Mouse (Mus musculus): ENCODE measurements at regions not wholly inside any gene's neighbourhood (a gene's known extent, or its start where the extent isn't known, plus 50 kb on each side); places are given as distances from the start of the nearest gene placed in this dataset.

- DNase-seq: no peak
Measured at GRCm38 (mm10) chr17:4301142-4301853, 605.2 kb upstream of the Nox3 start.

DNA sequence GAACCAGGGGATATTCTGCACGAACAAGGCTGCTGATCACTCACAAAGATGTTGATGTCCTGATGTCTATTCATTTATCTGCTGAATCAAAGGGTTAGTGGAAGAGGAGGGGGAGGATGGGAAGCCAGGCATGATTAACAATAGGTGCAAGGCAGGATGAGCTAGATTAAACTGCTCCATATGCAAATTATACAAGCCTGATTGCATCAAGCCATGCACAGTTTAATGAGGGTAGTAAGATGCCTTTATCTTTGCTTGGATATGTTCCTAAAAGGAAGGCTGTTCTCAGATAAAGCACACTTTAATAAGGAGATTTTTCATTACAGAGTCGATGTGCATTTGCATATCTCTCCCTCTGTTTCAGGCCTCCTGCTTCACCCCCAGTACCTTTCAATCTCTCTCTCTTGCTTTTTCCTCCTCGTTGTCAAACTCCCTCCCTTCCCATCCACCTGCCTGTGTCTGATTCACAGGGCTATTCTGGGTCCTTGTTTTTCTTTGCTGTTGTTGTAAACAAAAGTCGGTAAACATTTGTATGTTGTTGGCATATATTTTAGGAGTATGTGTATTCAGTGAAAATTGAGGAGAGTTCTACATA, 615.8 kb upstream of the Nox3 start:
- no peak for DNase-seq

- DNase-seq: no peak
Measured at GRCm38 (mm10) chr17:4319141-4319540, 623.1 kb upstream of the Nox3 start.

DNA sequence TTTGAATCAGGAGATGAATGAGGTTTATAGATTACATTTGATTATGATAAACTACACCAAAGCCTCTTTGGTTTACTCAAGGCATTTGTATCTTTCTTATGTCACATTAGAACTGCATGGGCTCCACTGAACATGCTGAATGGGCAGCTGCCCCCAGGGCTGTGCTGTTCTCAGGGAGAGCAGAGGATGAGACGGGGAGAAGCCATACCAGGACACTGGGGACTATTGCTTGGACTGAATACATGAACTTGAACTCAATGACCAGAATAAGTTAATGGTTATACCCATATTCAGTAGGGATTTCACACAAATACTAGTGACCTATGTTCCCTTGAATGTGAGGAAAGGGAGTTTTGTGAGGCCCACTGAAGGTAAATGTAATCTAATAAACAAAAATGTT, 632.7 kb upstream of the Nox3 start:
- no peak for DNase-seq

- DNase-seq: no peak
Measured at GRCm38 (mm10) chr17:4331650-4332049, 635.6 kb upstream of the Nox3 start.

GRCm38 (mm10) chr17:4333091-4333490, 637.0 kb upstream of the Nox3 start:
- DNase-seq: no peak

DNA sequence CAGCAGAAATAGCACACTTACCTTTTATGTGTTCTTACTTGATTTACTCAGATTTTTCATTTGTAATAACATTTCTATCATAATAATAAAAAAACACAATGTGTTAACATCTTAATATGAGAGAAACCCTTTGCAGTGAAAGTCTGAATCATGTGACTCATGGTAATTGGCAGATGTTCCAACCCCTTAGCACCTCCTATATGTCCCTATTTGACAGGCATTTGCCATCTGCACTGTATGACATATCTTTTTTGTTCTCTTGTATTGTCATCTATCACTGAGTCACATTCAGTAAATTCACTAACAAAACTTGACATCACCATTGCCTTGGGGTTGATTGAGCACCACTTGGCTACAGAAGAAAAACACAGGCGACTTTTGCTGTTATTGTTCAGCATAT, 641.1 kb upstream of the Arid1b start:
- no peak for DNase-seq

DNA sequence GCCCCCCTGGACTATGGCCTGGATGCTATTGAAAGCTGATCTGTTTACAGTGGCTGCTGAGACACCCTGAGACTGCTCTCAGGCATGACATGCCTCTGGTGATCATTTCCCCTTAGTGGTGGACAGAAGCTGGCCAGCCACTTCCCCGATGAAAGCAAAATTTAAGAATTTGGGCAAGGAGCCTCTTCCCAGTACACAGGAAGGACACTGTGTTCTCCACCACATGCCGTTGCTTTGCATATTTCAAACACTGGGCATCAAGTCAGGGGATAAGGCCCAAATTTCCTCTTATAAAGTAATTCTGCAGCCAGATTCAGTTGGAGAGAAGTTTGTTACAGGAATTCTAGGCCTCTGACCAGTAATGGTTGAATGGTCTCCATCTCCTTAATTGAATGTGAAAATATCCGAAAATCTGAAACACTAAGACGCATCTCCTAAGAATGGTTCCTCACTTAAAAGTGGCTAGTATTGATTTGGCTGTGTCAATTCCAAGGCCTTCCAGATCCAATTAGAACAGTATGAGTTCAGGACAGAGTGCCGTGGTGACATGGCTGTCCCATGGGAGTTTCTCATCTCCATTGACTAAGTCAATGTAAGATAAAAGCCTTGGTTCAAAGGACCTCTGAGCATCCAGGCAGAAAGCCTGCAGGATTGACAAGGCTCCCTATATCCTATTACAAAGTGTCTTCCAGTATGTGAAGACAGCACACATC, 638.5 kb upstream of the Arid1b start:
- DNase-seq: peak; percentile 6

GRCm38 (mm10) chr17:4360413-4361320, 633.5 kb upstream of the Arid1b start:
- DNase-seq: no peak

GRCm38 (mm10) chr17:4365811-4366210, 628.3 kb upstream of the Arid1b start:
- DNase-seq: no peak

DNA sequence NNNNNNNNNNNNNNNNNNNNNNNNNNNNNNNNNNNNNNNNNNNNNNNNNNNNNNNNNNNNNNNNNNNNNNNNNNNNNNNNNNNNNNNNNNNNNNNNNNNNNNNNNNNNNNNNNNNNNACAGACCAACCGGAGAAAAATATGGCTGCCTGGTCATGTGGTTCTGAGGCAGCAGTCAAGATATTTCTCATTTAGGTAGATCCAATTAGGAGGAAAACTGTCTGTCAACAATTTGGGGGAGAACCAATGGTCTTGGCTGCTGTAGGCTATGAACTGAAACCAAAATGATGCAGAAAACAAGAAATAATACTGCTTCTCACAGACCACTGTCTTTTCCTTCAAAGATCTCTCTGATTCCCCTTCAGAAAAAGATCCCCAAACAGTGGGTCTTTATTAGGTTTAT, 613.7 kb upstream of the Arid1b start:
- DNase-seq: no peak

GRCm38 (mm10) chr17:4380873-4381272, 613.3 kb upstream of the Arid1b start:
- DNase-seq: no peak

DNA sequence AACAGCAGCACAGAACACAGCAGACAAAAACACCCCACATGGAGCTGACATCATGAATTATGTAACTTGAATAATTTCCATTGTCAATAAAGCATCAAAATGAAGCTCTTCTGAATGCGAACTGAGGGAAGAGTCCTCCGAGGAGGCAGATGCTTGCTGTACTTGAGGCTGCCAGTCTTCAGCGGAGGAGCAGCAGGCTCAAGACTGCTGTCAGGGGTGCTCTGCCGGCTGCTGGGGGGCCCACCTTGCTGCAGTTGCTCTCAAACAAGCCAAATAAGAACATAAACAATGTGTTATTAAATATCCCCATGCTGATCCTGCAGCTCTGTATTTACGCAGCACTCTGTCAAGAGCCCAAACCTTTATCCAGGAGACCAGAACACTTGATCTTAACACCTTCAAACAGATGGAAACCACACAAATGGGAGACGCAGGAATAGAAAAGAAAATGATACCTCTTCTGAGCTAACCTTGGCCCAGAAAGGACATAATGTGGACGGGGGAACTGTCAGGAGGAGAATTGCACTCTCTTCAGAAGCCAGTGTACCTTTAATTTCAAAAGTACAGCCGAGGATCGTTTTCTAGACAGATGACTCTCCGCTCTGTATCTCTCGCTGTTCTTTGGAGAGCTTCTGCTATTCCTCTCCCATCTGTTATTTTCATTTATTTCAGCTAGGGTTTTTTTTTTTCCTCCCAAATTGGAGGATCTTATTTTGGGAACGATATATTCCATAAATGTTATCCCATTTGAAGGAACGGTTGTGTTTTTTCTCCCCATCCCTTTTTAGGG, 612.0 kb upstream of the Arid1b start:
- DNase-seq: no peak

- DNase-seq: no peak
Measured at GRCm38 (mm10) chr17:4382716-4383115, 611.4 kb upstream of the Arid1b start.

DNA sequence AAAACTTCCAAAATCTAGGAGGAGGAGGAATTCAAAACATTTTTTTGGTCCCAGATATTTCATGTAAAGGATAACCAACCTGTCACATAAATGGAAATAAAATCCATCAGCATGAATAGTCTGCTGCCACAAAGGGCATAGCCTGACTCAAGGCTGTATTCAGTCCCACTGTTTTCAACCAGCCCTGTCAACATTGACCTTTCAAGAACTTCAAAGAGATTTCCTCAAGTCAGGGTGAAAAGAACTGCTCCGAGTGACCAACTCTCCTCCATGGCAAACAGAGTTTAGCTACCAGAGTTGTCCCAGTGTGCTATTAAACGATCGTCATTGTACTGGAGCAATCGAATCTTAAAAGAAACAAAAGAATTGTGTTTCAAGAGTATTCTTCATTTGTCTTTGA, 606.5 kb upstream of the Arid1b start:
- no peak for DNase-seq

DNA sequence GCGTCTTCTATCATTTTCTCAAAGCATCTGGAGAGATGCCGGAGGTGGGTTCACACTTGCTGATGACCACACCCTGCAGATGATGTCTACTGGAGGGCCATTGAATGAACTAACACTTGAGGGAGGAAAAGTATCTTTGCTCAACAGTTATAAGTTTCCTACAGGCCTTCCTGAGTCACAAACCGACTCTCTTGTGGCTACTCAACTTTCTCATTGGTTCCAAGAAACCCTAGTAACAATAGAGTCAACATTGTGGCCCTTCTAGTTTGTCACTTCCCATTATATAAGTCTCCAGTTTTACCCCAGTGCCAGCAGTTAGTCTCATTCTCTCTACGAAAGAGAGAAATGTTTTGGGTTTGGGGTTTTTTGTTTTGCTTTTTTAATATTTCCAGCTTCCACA, 604.1 kb upstream of the Arid1b start:
- DNase-seq: no peak

DNA sequence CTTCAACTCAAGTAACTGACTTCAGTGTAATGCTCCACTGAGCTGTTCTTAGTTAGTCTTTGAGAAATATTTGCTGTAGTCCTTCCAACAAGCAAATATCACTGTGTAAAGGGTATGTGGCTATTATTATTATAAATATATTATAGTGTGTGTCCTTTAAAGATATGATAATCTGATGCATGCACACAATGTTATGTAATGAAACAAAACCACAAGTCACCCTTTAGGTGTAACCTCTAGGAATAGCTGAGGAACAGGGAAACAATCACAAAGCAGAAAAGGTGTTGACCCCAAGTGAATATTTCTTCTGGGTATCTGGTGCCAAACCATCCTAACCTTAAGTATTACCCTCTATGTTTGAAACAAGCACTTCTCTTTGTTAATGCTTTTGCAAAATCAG, 603.6 kb upstream of the Arid1b start:
- DNase-seq: no peak

GRCm38 (mm10) chr17:4391210-4391609, 602.9 kb upstream of the Arid1b start:
- DNase-seq: no peak

- DNase-seq: no peak
Measured at GRCm38 (mm10) chr17:4396119-4396518, 598.0 kb upstream of the Arid1b start.

DNA sequence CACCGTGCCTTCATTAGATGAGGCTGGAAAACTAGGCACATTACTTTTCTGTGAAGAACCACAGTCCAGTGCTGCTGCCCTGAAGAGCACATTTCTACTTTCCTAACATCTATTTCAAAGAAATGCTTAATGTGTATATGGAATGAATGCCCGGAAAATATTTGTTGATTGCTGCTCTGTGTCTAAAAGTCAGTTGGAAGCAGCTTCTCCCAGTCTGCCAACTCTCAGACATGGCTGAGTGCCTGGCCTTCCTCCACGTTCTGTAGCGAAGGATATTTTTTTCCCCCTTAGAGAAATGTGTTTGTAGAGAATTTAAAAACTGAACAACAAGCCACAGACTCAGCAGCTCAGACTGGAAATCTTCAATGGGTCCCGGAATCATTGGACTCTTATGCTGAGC, 576.4 kb upstream of the Arid1b start:
- DNase-seq: peak; percentile 18

DNA sequence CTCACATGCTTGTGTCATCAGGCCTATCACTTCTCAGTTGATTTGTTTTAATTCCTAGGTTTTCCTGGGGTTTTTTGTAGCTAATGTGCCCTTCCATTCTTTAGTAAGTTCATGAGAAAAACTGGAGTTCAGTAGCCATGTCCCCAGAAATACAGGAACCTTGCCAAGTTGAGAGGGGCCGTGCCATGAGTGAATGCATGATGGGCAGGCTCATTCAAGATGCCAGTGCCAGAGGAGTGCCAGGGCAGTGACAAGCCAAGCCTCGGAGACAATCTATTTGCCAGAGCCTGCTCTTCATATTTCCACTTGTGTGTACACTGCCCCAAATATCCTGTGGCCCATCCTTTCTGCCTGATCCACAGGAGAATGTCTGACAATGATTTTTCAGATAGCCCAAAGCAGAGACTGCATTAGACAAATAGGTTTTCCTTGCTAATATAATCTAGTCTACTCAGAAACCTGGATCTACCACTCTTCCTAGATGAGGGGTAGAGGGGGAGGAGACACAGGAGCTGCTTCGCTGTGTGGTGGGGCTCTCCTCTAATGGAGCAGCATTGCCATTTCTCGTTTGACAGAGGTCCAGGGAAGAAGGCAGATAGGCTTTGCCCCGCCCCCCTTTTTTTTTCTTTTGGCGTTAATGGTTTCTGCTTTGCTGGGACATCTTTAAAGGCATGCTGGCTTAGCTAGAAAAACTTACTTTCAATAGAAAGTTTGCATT, 569.5 kb upstream of the Arid1b start:
- no peak for DNase-seq
